8 mouse cellular contexts compared by ENCODE assay signal in genomic region chr10:79959847-79960601, GRCm38 (mm10). TPM values are rescaled to one million over a fixed set of nuclear protein-coding genes. Genes with fewer than 3 reads are reported as not detected.
DNase-seq lines count a peak whose midpoint lies in the region; ATAC-seq lines count a peak whose summit lies in the region.

TSS of gene Wdr18 (plus strand) at chr10:79960152.

- peak; percentile 86 for ATAC-seq in megakaryocyte progenitor cell, adult 5-6 weeks (replicated peaks; ENCODE audit: poor library complexity)

- DNase-seq in adipocyte (ENCODE audit: low spot score) = peak; percentile 100
- peak; percentile 100 for DNase-seq in embryo, embryonic 10 days (ENCODE audit: low spot score)
- peak; percentile 98 for DNase-seq in gastrocnemius, postnatal 10 days
- peak; percentile 100 for DNase-seq in induced T-regulatory cell, adult 2 months (ENCODE audit: low read depth)
- DNase-seq in left cerebral cortex, adult 9 months (ENCODE audit: low spot score in 2 of 2) = peak; percentile 99 to 100
- peak; percentile 98 for DNase-seq in right cerebral cortex, postnatal 14 days
- DNase-seq in urinary bladder, postnatal 36 days (ENCODE audit: low spot score in 2 of 2) = peak; percentile 99 to 100

RNA-seq across cellular contexts. Expression of gene Wdr18, which starts in this region (rescaled TPM):
- total RNA-seq in gastrocnemius, postnatal 10 days (2021) = 10 to 100 TPM; 18.0 to 21.8 TPM
- 36.8 and 57.4 TPM in 2 replicates for total RNA-seq in megakaryocyte progenitor cell, adult 5-6 weeks (2015)
- 24.6 and 29.7 TPM in 2 replicates for total RNA-seq in megakaryocyte progenitor cell, adult 5-6 weeks (2017)

Comparison
In these comparisons a context has a peak if more than half of its experiments do, and no peak if none do; other contexts are left out.
1. Peak in every context shown above with its lines: DNase-seq and ATAC-seq.